Mouse (Mus musculus) liver, postnatal 0 days (tissue): ENCODE data around the gene Pramef12. TPM values are rescaled to one million over a fixed set of nuclear protein-coding genes. Genes with fewer than 3 reads are reported as not detected.

Experiments used
- ATAC-seq: fragments of 200-750 bp; cut with Nextera tagmentation; 2 replicates; pipeline ENCODE4 v1.8.0; 2017; ENCODE audit warnings: mild to moderate bottlenecking, moderate library complexity
- DNase-seq: peaks from one replicate; pipeline ENCODE4 v3.0.0-alpha.2; 2016
- H3K27ac ChIP-seq: fragments of 300-500 bp; sonication (generic); 2 replicates; pipeline ENCODE4 v1.5.1; 2014; ENCODE audit warnings: antibody characterized with exemption, moderate library complexity, mild to moderate bottlenecking, low read depth
- H3K27me3 ChIP-seq: fragments of 300-500 bp; sonication (generic); 2 replicates; pipeline ENCODE4 v1.6.1; 2014; ENCODE audit warnings: low read length, control low read depth, mixed read lengths; ENCODE audit not compliant: insufficient read depth
- H3K36me3 ChIP-seq: fragments of 300-500 bp; sonication (generic); replicated peaks from 2 replicates; pipeline ENCODE4 v1.6.1; 2014; ENCODE audit warnings: mild to moderate bottlenecking, control low read depth, low read length, moderate library complexity, mixed read lengths; ENCODE audit not compliant: insufficient read depth
- H3K4me1 ChIP-seq: fragments of 300-500 bp; sonication (generic); 2 replicates; pipeline ENCODE4 v1.6.1; 2014; ENCODE audit warnings: antibody characterized with exemption, mild to moderate bottlenecking, control low read depth; ENCODE audit not compliant: insufficient read depth
- H3K4me2 ChIP-seq: fragments of 300-500 bp; sonication (generic); 2 replicates; pipeline ENCODE4 v1.6.1; 2014; ENCODE audit warnings: low read depth, mild to moderate bottlenecking, low read length, moderate library complexity, mixed read lengths
- H3K4me3 ChIP-seq: fragments of 300-500 bp; sonication (generic); 2 replicates; pipeline ENCODE4 v1.5.1; 2014; ENCODE audit warnings: low read depth, low read length
- H3K9ac ChIP-seq: fragments of 300-500 bp; sonication (generic); replicated peaks from 2 replicates; pipeline ENCODE4 v1.6.1; 2014; ENCODE audit warnings: mild to moderate bottlenecking, moderate library complexity
- H3K9me3 ChIP-seq: fragments of 300-500 bp; sonication (generic); 2 replicates; pipeline ENCODE4 v1.6.1; 2016; ENCODE audit warnings: mild to moderate bottlenecking, control low read depth, low read length, mixed read lengths
- CTCF ChIP-seq: sonication (generic); IDR thresholded peaks from 2 replicates; pipeline ENCODE4 v1.5.1; 2016; ENCODE audit warnings: antibody characterized with exemption, low read depth
- EP300 ChIP-seq: IDR thresholded peaks from 2 replicates; pipeline ENCODE4 v1.6.1; 2016; ENCODE audit warnings: antibody characterized with exemption, low read depth, mild to moderate bottlenecking
- WGBS: fragments of 180-500 bp; shearing (Covaris S2); extraction: QIAGEN DNeasy Blood & Tissue Kit; methylation state at CpG from one replicate; pipeline ENCODE4 v1.1.7; 2014; ENCODE audit not compliant: insufficient replicate concordance; 5-methylcytosine and 5-hydroxymethylcytosine counted together
- polyA plus RNA-seq: library from polyadenylated mRNA; unstranded; fragments of >200 nt; fragmentation: Nextera tagmentation; extraction: Ambion mirVana; gene quantifications from 2 replicates; pipeline ENCODE4 v1.2.1, GENCODE M21; 2015

Gene Pramef12
- polyA plus RNA-seq, 1 experiment from 2014 or later, result not detected

DNA sequence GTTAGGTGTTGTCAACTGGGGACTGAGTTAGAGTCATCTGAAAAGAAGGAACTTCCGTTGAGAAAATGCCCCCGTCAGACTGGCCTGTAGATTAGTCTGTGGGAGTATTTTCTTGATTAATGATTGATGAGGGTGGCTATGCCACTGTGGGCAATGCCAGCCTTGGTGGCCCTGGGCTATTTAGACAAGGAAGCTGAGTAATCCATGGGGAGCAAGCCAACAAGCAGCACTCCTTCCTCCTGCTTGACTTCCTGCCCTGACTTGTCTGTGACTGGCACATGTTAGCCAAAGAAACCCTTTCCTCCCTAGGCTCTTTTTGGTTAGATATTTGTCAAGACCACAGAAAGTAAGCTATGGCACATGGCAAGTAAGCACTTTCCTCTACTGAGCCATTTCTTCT, 22.5 kb upstream of the Pramef12 start:
- no peaks in the 10 kb centered on the region for H3K27me3 ChIP-seq
- H3K4me3 ChIP-seq, result no peak overlapping the region

DNA sequence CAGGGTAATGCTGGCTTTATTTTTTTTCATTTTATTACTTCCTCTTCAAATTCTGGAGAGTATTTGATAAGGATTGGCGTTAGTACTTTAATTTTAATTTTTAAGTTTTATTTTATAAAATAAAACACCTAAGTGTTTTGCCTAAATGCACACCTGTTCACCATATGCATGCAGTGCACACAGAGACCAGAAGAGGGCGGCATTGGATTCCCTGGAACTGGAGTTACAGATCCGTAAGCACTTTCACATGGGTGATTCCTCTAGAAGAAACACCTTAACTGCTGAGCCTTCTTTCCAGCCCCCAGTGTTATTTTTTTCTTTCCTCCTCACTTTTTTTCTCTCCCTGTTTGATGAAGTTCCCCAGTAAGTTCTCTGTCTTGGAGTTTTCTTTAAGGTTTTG, 20.6 kb upstream of the Pramef12 start:
- no peak for ATAC-seq
- Histone ChIP-seq H3K4me3 (no peak overlapping the region), H3K27ac (no peak overlapping the region), H3K27me3 (no peaks in the 10 kb centered on the region), H3K4me2 (no peak overlapping the region), H3K4me1 (no peaks in the 10 kb centered on the region), H3K9me3 (no peaks in the 10 kb centered on the region), H3K36me3 (no peaks in the 10 kb centered on the region), H3K9ac (no peak overlapping the region)
- TF ChIP-seq CTCF (peak; percentile 30), EP300 (no peak)
- WGBS, result 15% methylated on average over 3 of the region's 3 CpGs
- DNase-seq, result no peak

More for the DNA sequence above, 22.5 kb upstream of the Pramef12 start:
- ATAC-seq (no peak), DNase-seq (no peak)
- Histone ChIP-seq H3K9me3 (no peaks in the 10 kb centered on the region), H3K4me1 (no peaks in the 10 kb centered on the region), H3K9ac (no peak overlapping the region), H3K36me3 (no peaks in the 10 kb centered on the region), H3K4me2 (no peak overlapping the region), H3K27ac (no peak overlapping the region)
- TF ChIP-seq CTCF (no peak), EP300 (no peak)
- 56% methylated on average over 2 of the region's 2 CpGs for WGBS

- Histone ChIP-seq H3K9ac (no peak overlapping the region), H3K9me3 (no peaks in the 10 kb centered on the region), H3K27me3 (no peaks in the 10 kb centered on the region), H3K4me1 (no peaks in the 10 kb centered on the region), H3K4me3 (no peak overlapping the region), H3K27ac (no peak overlapping the region), H3K4me2 (no peak overlapping the region), H3K36me3 (no peaks in the 10 kb centered on the region)
- TF ChIP-seq EP300, result no peak
- TF ChIP-seq CTCF, result no peak
- DNase-seq, result no peak
- 57% methylated on average over 5 of the region's 5 CpGs for WGBS
- ATAC-seq, result no peak
Measured at GRCm38 (mm10) chr4:144424590-144424989, 16.3 kb upstream of the Pramef12 start.

GRCm38 (mm10) chr4:144420644-144421043, 12.4 kb upstream of the Pramef12 start:
- Histone ChIP-seq H3K4me1 (no peaks in the 10 kb centered on the region), H3K27me3 (no peaks in the 10 kb centered on the region), H3K9me3 (no peaks in the 10 kb centered on the region), H3K36me3 (no peaks in the 10 kb centered on the region), H3K4me2 (no peak overlapping the region), H3K9ac (no peak overlapping the region), H3K27ac (no peak overlapping the region), H3K4me3 (no peak overlapping the region)
- ATAC-seq (no peak), DNase-seq (no peak)
- no peak for TF ChIP-seq EP300
- peak; percentile 43; the same call in 1 of the 2 replicates for TF ChIP-seq CTCF

DNA sequence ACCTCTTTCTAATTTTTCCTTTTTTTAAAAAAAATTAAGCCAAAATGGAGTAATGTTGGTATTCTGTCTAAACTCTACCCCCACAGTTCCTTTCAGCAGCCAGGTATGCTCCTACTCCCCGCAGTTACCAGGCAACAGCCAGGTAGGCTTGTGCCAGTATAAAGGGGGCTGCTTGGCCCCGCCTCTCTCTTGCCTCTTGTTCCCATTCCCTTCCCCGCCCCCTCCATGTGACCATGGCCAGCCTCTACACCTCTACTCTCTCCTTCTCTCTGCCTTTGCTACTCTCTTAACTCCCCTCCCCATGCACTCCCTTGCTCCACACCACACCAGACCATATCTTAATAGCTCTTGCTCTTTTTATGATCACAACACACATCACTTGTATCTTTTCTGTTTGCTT, 2.0 kb downstream of the Pramef12 start:
- no peak overlapping the region for H3K27ac ChIP-seq

DNA sequence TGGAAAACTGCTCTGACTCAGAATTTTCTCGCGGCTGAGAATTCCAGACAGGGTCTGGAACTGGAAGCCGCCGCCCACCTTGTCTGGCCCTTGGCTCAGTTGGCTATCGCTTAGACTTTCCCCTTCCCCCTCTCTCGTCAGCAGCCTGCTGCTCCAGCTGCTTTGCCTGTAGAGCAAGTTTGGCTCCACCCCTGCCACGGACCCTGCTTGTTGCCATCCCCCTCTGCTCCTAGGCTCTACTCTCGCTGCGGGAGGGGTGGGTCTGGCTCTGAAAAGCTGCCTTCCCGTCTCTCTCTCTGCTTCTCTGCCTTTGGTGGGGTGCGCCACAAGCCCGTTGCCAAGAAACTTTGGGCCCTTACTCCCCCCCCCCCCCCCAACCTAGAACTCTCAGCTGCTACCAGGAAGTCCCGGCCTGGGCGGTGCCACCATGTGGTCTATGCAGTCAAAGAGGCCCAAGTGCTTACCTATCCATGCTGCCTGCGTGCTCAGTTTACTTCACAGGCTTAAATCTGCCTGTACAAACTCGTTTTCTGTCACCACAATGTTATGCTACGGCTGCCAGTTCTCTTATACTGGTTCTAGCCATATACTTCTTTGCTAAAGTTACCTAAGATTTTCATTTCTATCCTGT, 3.7 kb downstream of the Pramef12 start:
- WGBS, result 2% methylated on average over 17 of the region's 17 CpGs
- Histone ChIP-seq H3K4me3 (peak overlapping the region; percentile 23; the same call in 1 of the 2 replicates), H3K9me3 (no peaks in the 10 kb centered on the region), H3K9ac (no peak overlapping the region), H3K27me3 (no peaks in the 10 kb centered on the region), H3K4me2 (peak overlapping the region; percentile 63), H3K4me1 (no peaks in the 10 kb centered on the region), H3K27ac (no peak overlapping the region), H3K36me3 (no peaks in the 10 kb centered on the region)
- ATAC-seq, result no peak
- peak; percentile 15 for DNase-seq
- TF ChIP-seq CTCF (no peak), EP300 (no peak)

More for the DNA sequence above, 2.0 kb downstream of the Pramef12 start:
- Histone ChIP-seq H3K27me3 (no peaks in the 10 kb centered on the region), H3K9me3 (no peaks in the 10 kb centered on the region), H3K4me1 (no peaks in the 10 kb centered on the region), H3K9ac (no peak overlapping the region), H3K4me2 (no peak overlapping the region), H3K4me3 (no peak overlapping the region), H3K36me3 (no peaks in the 10 kb centered on the region)
- ATAC-seq (no peak), DNase-seq (no peak)
- WGBS, result 62% methylated on average over 3 of the region's 3 CpGs
- TF ChIP-seq EP300, result no peak
- TF ChIP-seq CTCF, result no peak

GRCm38 (mm10) chr4:144402712-144403111, 5.6 kb downstream of the Pramef12 start:
- no peak for TF ChIP-seq CTCF
- no peak for TF ChIP-seq EP300
- Histone ChIP-seq H3K27ac (no peak overlapping the region), H3K4me2 (no peak overlapping the region), H3K9ac (no peak overlapping the region), H3K36me3 (no peaks in the 10 kb centered on the region), H3K4me1 (no peaks in the 10 kb centered on the region), H3K27me3 (no peaks in the 10 kb centered on the region), H3K4me3 (no peak overlapping the region), H3K9me3 (no peaks in the 10 kb centered on the region)
- 8% methylated on average over 4 of the region's 4 CpGs for WGBS
- no peak for DNase-seq
- ATAC-seq, result no peak
